Mouse (Mus musculus) forelimb bud, embryonic 11.5 days (tissue): ENCODE results near the gene Lsm7.

Experiments used
- DNase-seq: peaks from one replicate; pipeline ENCODE4 v3.0.0-alpha.2; 2012; ENCODE audit warnings: low read depth, low spot score

Lsm7 gene

GRCm38 (mm10) chr10:80814800-80815199 lies 40.2 kb downstream of the Lsm7 start:
- no peak for DNase-seq

DNA sequence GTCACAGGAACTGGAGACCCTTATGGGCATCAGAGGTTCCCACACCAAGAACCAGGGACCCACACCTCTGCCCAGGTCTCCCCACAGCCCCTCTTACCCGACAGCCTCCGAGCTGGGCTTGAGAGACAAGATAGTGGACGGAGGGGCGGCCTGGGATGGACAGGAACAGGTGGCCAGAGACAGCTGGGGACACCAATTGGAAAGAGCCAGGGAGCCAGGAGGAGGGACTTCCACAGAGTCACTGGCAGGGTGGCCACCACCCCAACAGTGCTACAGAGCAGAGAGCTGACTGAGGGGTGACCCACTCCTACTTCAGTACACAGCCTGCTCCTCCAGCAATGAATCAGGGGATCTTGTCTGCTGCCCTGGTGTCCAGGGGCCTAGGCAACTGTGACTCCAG lies 41.6 kb downstream of the Lsm7 start, which contains the start of gene Jsrp1:
Jsrp1 (minus strand) TSS at position 133 of the 400 bp plus-strand sequence.
- DNase-seq = no peak

GRCm38 (mm10) chr10:80812391-80813041 lies 42.5 kb downstream of the Lsm7 start:
- DNase-seq = no peak

DNA sequence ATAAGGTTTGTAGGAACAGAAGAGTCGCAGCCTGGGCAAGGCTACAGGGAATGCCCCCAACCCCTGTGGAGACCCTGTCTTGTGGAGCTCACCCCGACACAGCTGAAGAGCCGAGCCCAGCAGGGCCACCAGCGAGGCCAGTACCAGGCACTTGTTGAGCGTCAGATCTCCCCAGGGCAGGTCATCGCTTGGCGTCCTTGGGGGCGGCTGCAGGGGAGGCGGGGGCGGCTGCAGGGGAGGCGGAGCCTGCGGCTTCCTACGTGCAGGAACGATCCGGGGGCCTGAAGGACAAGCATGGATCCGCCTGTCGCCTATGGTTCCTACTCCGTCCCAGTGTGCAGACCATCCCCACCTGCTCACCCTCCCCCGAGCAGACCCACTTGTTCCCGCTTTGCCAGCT lies 44.9 kb downstream of the Lsm7 start:
- no peak for DNase-seq

GRCm38 (mm10) chr10:80808985-80809632 lies 45.9 kb downstream of the Lsm7 start:
- no peak for DNase-seq

- DNase-seq = no peak
These were observed 46.7 kb downstream of the Lsm7 start for GRCm38 (mm10) chr10:80808099-80808984.

GRCm38 (mm10) chr10:80807057-80807627 lies 47.9 kb downstream of the Lsm7 start:
- peak; percentile 65 for DNase-seq

GRCm38 (mm10) chr10:80806341-80807056 lies 48.5 kb downstream of the Lsm7 start:
- DNase-seq = no peak

DNA sequence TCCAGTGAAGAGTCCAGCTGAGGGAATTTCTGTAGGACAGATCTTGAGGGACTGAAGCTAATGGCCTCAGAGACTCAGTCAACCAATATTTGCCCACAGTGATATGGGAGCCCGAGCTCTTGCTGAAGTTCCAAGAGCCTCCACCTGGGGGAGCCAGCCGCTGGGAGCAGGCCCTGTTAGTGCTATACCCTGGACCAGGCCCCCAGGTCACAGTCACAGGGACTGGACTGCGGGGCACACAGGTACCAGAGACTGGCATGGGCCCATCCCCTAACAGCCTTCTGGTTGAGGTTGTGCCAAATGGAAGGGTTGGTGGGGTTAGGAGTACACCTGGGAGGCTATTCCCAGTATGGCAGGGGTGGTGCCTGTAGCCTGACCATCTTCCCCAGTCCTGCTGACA lies 49.1 kb downstream of the Lsm7 start:
- peak; percentile 56 for DNase-seq

GRCm38 (mm10) chr10:80805322-80805721 lies 49.7 kb downstream of the Lsm7 start:
- no peak for DNase-seq

GRCm38 (mm10) chr10:80804916-80805315 lies 50.1 kb downstream of the Lsm7 start, which contains the start of gene Amh:
Amh (plus strand) TSS chr10:80805243.
- no peak for DNase-seq

DNA sequence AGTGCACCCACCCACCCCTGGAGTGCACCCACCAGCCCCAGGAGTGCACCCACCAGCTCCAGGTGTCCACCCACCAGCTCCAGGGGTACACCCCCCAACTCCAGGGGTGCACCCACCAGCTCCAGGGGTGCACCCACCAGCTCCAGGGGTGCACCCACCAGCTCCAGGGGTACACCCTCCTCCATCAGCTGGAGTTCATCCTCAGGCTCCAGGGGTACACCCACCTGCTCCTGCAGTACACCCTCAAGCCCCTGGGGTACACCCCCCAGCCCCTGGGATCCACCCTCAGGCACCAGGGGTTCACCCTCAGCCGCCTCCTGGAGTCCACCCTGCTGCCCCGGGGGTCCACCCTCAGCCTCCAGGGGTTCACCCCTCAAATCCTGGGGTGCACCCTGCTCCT lies 50.7 kb downstream of the Lsm7 start:
- no peak for DNase-seq

- no peak for DNase-seq
These were observed 52.0 kb downstream of the Lsm7 start for GRCm38 (mm10) chr10:80802996-80803395.
